Mouse (Mus musculus): ENCODE data around the gene Ube2g1. TPM values are rescaled to one million over a fixed set of nuclear protein-coding genes. Genes with fewer than 3 reads are reported as not detected.
"Not testable (repeated sequence)": the region's sequence is repeated elsewhere in the genome, so short reads cannot be mapped to it uniquely, and the experiment has no call there.

Gene Ube2g1
- total and polyA plus RNA-seq, 2 experiments from 2014 or later, result 56.4 to 82.1 TPM

DNA sequence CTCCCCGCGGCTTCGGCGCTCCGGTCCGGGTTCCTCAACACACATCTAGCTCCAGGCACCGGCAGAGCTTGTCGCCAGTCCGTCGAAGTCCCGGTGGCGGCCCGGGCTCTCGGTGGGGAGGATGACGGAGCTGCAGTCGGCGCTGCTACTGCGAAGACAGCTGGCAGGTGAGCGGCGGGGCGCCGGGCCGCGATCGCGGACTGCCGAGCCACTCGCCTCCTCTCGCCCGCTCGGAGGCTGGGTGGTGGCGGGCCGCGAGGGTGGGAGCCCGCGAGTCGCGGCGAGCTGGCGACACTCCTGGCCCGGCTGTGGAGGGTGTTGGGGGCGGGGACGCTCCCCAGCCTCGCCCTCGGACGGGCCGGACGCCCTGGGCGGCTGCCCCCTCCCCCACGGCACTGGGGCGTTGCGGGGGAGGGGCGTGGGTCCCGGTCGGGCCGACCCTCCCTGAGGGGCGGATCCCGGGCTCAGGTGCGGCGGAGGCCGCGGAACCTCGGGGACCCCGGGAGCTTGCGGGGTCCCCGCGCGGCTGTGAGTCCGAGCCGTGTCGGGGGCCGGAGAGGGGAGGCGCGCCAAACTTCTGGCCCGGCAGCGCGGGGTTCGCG is 487 bp downstream of the Ube2g1 start:
- TF ChIP-seq CTCF (IDR thresholded peaks at IDR 0.05; ENCODE audit: low read depth), result no peak
- no peaks in the 10 kb centered on the region for H3K27me3 ChIP-seq (ENCODE audit: insufficient read depth, low read length)
- H3K9ac ChIP-seq, result peak overlapping the region; percentile 90
- peak overlapping the region; percentile 54 for H3K4me2 ChIP-seq (ENCODE audit: low read depth)
- DNase-seq (no peak), ATAC-seq (peak; percentile 23)
- H3K4me3 ChIP-seq (ENCODE audit: low read depth, low read length), result peak overlapping the region; percentile 97
- H3K36me3 ChIP-seq (ENCODE audit: insufficient read depth), result no peaks in the 10 kb centered on the region
- no peaks in the 10 kb centered on the region for H3K4me1 ChIP-seq (ENCODE audit: insufficient read depth)
- no peaks in the 10 kb centered on the region for H3K9me3 ChIP-seq (ENCODE audit: low read length)
- under 1% methylated on average over 71 of the region's 79 CpGs for WGBS
- peak overlapping the region; percentile 95 for H3K27ac ChIP-seq (ENCODE audit: low read depth, low read length)

DNA sequence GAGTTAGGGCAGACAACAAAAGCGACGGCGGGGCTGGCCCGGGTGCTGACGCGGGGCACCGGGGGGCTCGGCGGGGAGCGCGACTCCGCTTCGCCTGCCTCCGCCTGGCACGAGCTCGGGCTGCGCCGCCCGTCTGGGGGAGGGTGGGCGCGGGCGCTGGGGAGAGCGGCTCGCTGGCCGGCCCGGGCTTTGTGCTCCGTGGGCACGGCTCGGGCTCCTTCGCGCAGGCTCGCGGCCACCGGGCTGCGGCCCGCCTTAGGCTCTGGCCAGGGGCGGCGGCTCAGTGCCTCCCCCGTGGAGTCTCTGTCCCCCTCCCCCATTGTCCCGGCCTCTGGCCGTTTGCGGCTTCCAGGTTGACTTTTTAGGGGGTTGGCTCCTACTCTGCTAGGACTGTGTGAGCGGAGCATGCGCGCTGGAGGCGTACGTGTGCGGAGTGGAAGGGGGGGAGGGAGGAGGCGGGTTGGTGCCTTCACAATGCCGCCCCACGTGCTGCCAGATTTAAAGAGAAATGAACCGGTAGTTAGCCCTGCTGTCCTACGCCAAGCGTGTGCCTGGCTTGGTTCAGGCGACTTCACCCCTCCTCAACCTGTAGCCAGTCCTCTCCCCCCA is 1.1 kb downstream of the Ube2g1 start:
- under 1% methylated on average over 48 of the region's 55 CpGs for WGBS
- DNase-seq (peak; percentile 95), ATAC-seq (peak; percentile 89)
- Histone ChIP-seq H3K27ac (ENCODE audit: low read depth, low read length) (peak overlapping the region; percentile 95), H3K27me3 (ENCODE audit: insufficient read depth, low read length) (no peaks in the 10 kb centered on the region), H3K4me2 (ENCODE audit: low read depth) (peak overlapping the region; percentile 54), H3K9ac (peak overlapping the region; percentile 90), H3K9me3 (ENCODE audit: low read length) (no peaks in the 10 kb centered on the region), H3K36me3 (ENCODE audit: insufficient read depth) (no peaks in the 10 kb centered on the region), H3K4me1 (ENCODE audit: insufficient read depth) (no peaks in the 10 kb centered on the region), H3K4me3 (ENCODE audit: low read depth, low read length) (peak overlapping the region; percentile 97)
- no peak for TF ChIP-seq CTCF (IDR thresholded peaks at IDR 0.05; ENCODE audit: low read depth)

- H3K4me2 ChIP-seq (ENCODE audit: low read depth), result no peak overlapping the region
Measured at GRCm38 (mm10) chr11:72609242-72609641, 2.2 kb downstream of the Ube2g1 start.

GRCm38 (mm10) chr11:72614336-72614735 is 7.3 kb downstream of the Ube2g1 start:
- H3K4me3 ChIP-seq (ENCODE audit: low read depth, low read length); H3K9ac ChIP-seq; H3K27me3 ChIP-seq (ENCODE audit: insufficient read depth, low read length); H3K4me2 ChIP-seq (ENCODE audit: low read depth); H3K9me3 ChIP-seq (ENCODE audit: low read length); H3K36me3 ChIP-seq (ENCODE audit: insufficient read depth); H3K27ac ChIP-seq (ENCODE audit: low read depth, low read length); DNase-seq; ATAC-seq; H3K4me1 ChIP-seq (ENCODE audit: insufficient read depth): not testable (repeated sequence)
- 81% methylated on average over 3 of the region's 3 CpGs for WGBS

More at GRCm38 (mm10) chr11:72609242-72609641, 2.2 kb downstream of the Ube2g1 start:
- Histone ChIP-seq H3K27me3 (ENCODE audit: insufficient read depth, low read length) (no peaks in the 10 kb centered on the region), H3K27ac (ENCODE audit: low read depth, low read length) (no peak overlapping the region), H3K4me3 (ENCODE audit: low read depth, low read length) (no peak overlapping the region), H3K4me1 (ENCODE audit: insufficient read depth) (no peaks in the 10 kb centered on the region), H3K9me3 (ENCODE audit: low read length) (no peaks in the 10 kb centered on the region), H3K36me3 (ENCODE audit: insufficient read depth) (no peaks in the 10 kb centered on the region), H3K9ac (no peak overlapping the region)
- DNase-seq, result no peak
- no peak for TF ChIP-seq CTCF (IDR thresholded peaks at IDR 0.05; ENCODE audit: low read depth)
- no peak for ATAC-seq

DNA sequence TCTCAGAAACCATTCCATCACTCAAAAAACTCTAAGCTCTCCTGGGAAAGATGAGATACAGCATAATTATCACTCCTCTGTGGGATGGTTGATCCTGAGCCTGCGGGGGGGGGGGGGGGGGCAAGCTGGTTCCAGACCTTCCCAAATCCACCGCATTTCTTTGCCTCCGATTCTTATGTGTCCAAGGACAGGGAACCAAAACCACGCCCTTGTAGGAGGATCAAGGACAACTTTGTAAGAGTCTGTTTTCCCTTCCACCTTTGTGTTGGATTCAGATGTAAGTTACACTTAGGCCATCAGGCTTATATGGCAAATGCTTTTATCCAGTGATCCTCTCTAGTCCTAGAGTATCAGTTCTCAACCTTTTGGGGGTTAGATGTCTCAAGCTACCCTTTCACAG is 8.8 kb downstream of the Ube2g1 start:
- Histone ChIP-seq H3K9ac (no peak overlapping the region), H3K27ac (ENCODE audit: low read depth, low read length) (no peak overlapping the region), H3K4me2 (ENCODE audit: low read depth) (no peak overlapping the region), H3K4me1 (ENCODE audit: insufficient read depth) (no peaks in the 10 kb centered on the region), H3K9me3 (ENCODE audit: low read length) (no peaks in the 10 kb centered on the region), H3K36me3 (ENCODE audit: insufficient read depth) (no peaks in the 10 kb centered on the region), H3K27me3 (ENCODE audit: insufficient read depth, low read length) (no peaks in the 10 kb centered on the region), H3K4me3 (ENCODE audit: low read depth, low read length) (no peak overlapping the region)
- WGBS, result 79% methylated on average over 4 of the region's 4 CpGs
- ATAC-seq (no peak), DNase-seq (no peak)
- no peak for TF ChIP-seq CTCF (IDR thresholded peaks at IDR 0.05; ENCODE audit: low read depth)

DNA sequence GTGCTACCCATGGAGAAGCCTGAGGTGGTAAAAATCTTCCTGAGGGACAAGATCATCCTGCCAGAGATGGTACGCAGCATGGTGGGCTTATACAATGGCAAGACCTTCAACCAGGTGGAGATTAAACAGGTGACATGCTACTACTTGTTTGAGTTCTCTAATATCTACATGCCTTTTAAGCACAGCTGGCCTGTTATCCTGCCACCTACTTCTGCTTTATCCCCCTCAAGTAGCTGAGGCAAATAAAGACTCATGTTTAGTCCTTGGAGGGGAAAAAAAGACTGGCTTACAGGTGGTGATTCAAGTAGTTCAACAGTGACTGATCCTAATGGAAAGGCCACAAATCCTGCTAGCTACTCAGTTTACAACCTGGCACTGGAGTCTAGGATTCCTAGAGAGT is 11.4 kb downstream of the Ube2g1 start:
- WGBS, result 100% methylated on average over 1 of the region's 1 CpGs
- ATAC-seq, result no peak
- no peaks in the 10 kb centered on the region for H3K36me3 ChIP-seq (ENCODE audit: insufficient read depth)

DNA sequence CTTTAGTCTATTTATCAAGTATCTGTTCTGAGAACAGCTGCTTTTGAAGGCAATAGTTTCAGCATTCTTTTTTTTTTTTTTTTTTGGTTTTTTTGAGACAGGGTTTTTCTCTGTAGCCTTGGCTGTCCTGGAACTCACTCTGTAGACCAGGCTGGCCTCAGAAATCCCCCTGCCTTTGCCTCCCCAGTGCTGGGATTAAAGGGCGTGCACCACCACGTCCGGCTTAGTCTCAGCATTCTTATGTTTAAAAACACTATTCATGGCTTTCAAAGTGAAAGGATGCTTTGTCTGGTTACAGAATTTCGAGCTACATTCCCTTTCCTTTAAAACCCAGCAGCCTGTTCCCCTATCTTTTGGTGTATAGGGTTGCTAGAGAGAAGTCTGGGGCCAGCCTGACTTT is 35.6 kb downstream of the Ube2g1 start:
- no peaks in the 10 kb centered on the region for H3K27me3 ChIP-seq (ENCODE audit: insufficient read depth, low read length)
- DNase-seq (no peak), ATAC-seq (no peak)
- no peak overlapping the region for H3K9ac ChIP-seq
- H3K4me2 ChIP-seq (ENCODE audit: low read depth), result no peak overlapping the region
- H3K4me3 ChIP-seq (ENCODE audit: low read depth, low read length), result no peak overlapping the region
- no peak overlapping the region for H3K27ac ChIP-seq (ENCODE audit: low read depth, low read length)
- H3K9me3 ChIP-seq (ENCODE audit: low read length), result no peaks in the 10 kb centered on the region
- no peak for TF ChIP-seq CTCF (IDR thresholded peaks at IDR 0.05; ENCODE audit: low read depth)
- 12% methylated on average over 4 of the region's 4 CpGs for WGBS
- no peaks in the 10 kb centered on the region for H3K4me1 ChIP-seq (ENCODE audit: insufficient read depth)
- no peaks in the 10 kb centered on the region for H3K36me3 ChIP-seq (ENCODE audit: insufficient read depth)

More for the DNA sequence above, 11.4 kb downstream of the Ube2g1 start:
- no peak for DNase-seq
- no peaks in the 10 kb centered on the region for H3K27me3 ChIP-seq (ENCODE audit: insufficient read depth, low read length)
- H3K4me3 ChIP-seq (ENCODE audit: low read depth, low read length), result no peak overlapping the region
- no peaks in the 10 kb centered on the region for H3K4me1 ChIP-seq (ENCODE audit: insufficient read depth)
- TF ChIP-seq CTCF (IDR thresholded peaks at IDR 0.05; ENCODE audit: low read depth), result no peak
- no peak overlapping the region for H3K9ac ChIP-seq
- H3K4me2 ChIP-seq (ENCODE audit: low read depth), result no peak overlapping the region
- H3K9me3 ChIP-seq (ENCODE audit: low read length), result no peaks in the 10 kb centered on the region
- no peak overlapping the region for H3K27ac ChIP-seq (ENCODE audit: low read depth, low read length)

Measured in forebrain, postnatal 0 days (tissue).